Mouse (Mus musculus) forebrain, postnatal 0 days (tissue): ENCODE results near the gene Myo15b. TPM values are rescaled to one million over a fixed set of nuclear protein-coding genes. Genes with fewer than 3 reads are reported as not detected.

Experiments used
- ATAC-seq: fragments of 200-750 bp; cut with Nextera tagmentation; 2 replicates; pipeline ENCODE4 v1.8.0; 2017; ENCODE audit warnings: mild to moderate bottlenecking, moderate library complexity
- DNase-seq: peaks from one replicate; pipeline ENCODE4 v3.0.0-alpha.2; 2015
- H3K27ac ChIP-seq: fragments of 300-500 bp; sonication (generic); 2 replicates; pipeline ENCODE4 v1.5.1; 2014; ENCODE audit warnings: low read depth, mild to moderate bottlenecking, antibody characterized with exemption, low read length, moderate library complexity, mixed read lengths
- H3K27me3 ChIP-seq: fragments of 300-500 bp; sonication (generic); 2 replicates; pipeline ENCODE4 v1.6.1; 2014; ENCODE audit warnings: mild to moderate bottlenecking, low read length, mixed read lengths; ENCODE audit not compliant: insufficient read depth
- H3K36me3 ChIP-seq: fragments of 300-500 bp; sonication (generic); 2 replicates; pipeline ENCODE4 v1.6.1; 2014; ENCODE audit warnings: mild to moderate bottlenecking, moderate library complexity; ENCODE audit not compliant: insufficient read depth
- H3K4me1 ChIP-seq: fragments of 300-500 bp; sonication (generic); 2 replicates; pipeline ENCODE4 v1.6.1; 2014; ENCODE audit warnings: antibody characterized with exemption; ENCODE audit not compliant: insufficient read depth
- H3K4me2 ChIP-seq: fragments of 300-500 bp; sonication (generic); 2 replicates; pipeline ENCODE4 v1.6.1; 2014; ENCODE audit warnings: low read depth, mild to moderate bottlenecking, moderate library complexity
- H3K4me3 ChIP-seq: fragments of 300-500 bp; sonication (generic); 2 replicates; pipeline ENCODE4 v1.5.1; 2014; ENCODE audit warnings: low read depth, low read length, mixed read lengths
- H3K9ac ChIP-seq: fragments of 300-500 bp; sonication (generic); 2 replicates; pipeline ENCODE4 v1.6.1; 2014; ENCODE audit warnings: mild to moderate bottlenecking
- H3K9me3 ChIP-seq: fragments of 300-500 bp; sonication (generic); 2 replicates; pipeline ENCODE4 v1.6.1; 2016; ENCODE audit warnings: low read length
- CTCF ChIP-seq: sonication (generic); IDR thresholded peaks from 2 replicates; pipeline ENCODE4 v1.5.1; 2016; ENCODE audit warnings: antibody characterized with exemption, control low read depth, low read depth
- WGBS: fragments of 180-500 bp; shearing (Covaris S2); extraction: QIAGEN DNeasy Blood & Tissue Kit; methylation state at CpG from one replicate; pipeline ENCODE4 v1.1.7; 2014; 5-methylcytosine and 5-hydroxymethylcytosine counted together
- polyA plus RNA-seq: library from polyadenylated mRNA; unstranded; fragments of >200 nt; fragmentation: Nextera tagmentation; extraction: Ambion mirVana; gene quantifications from 2 replicates; pipeline ENCODE4 v1.2.1, GENCODE M21; 2015
- total RNA-seq: library from RNA; depleted of rRNA; stranded (reverse); fragments of >200 nt; gene quantifications from 2 replicates; pipeline ENCODE4 v1.2.3, GENCODE M21; 2014

The Myo15b gene
- total and polyA plus RNA-seq, 2 experiments from 2014 or later = 0.01 TPM; not detected in 1

DNA sequence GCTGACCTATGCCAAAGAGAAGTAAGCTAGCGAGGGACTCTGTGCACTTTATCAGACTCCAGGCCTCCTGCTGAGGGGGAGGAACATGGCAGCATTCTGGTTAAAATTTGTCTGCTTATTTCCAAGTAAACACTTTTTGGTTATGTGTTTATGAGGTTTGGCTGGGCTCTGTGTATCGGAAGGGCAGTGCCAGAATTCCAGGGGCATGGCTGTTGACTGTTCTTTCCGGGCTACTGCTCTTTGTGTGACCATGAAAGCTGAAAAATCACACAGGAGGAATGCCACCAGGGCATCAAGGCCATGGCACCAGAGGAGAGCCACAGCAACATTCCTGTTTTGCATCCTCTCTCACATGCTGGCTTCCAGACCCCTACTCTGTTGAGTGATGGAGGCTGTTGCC, 47.9 kb downstream of the Myo15b start:
- no peak for ATAC-seq
- no peak for DNase-seq
- no peak overlapping the region for H3K4me3 ChIP-seq
- WGBS = 83% methylated on average over 3 of the region's 3 CpGs
- no peak overlapping the region for H3K27ac ChIP-seq
- no peak for TF ChIP-seq CTCF
- no peaks in the 10 kb centered on the region for H3K9me3 ChIP-seq
- H3K9ac ChIP-seq = no peak overlapping the region
- H3K4me1 ChIP-seq = no peaks in the 10 kb centered on the region
- H3K27me3 ChIP-seq = no peaks in the 10 kb centered on the region
- 0 out of 2 replicates have a peak, but pooled peaks cover 3% of the 10 kb centered on the region for H3K36me3 ChIP-seq
- no peak overlapping the region for H3K4me2 ChIP-seq

DNA sequence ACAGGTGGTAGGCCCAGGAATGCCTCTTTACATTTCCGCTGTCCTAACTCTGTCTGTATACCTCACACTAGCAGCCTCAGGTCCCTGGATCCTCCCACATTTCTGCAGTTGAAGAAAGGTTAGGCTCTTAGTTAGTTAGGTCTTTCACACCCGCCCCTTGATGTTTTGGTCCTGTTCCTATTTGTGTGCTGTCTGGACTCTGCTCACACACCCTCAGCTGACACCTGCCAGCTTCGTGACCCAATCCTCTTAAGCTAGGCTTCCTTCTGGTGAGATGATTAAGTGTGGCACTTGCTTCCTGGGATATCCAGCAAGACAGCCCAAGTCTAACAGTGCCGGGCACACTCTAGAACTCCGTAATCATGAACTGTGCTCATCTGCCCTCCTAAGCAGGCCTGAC, 48.3 kb downstream of the Myo15b start:
- Histone ChIP-seq H3K9ac (no peak overlapping the region), H3K4me3 (no peak overlapping the region), H3K9me3 (no peaks in the 10 kb centered on the region), H3K27ac (no peak overlapping the region), H3K27me3 (no peaks in the 10 kb centered on the region), H3K36me3 (peaks cover 4% of the 10 kb centered on the region; the same call in 1 of the 2 replicates), H3K4me2 (no peak overlapping the region), H3K4me1 (no peaks in the 10 kb centered on the region)
- 93% methylated on average over 5 of the region's 5 CpGs for WGBS
- no peak for TF ChIP-seq CTCF
- DNase-seq (no peak), ATAC-seq (no peak)

DNA sequence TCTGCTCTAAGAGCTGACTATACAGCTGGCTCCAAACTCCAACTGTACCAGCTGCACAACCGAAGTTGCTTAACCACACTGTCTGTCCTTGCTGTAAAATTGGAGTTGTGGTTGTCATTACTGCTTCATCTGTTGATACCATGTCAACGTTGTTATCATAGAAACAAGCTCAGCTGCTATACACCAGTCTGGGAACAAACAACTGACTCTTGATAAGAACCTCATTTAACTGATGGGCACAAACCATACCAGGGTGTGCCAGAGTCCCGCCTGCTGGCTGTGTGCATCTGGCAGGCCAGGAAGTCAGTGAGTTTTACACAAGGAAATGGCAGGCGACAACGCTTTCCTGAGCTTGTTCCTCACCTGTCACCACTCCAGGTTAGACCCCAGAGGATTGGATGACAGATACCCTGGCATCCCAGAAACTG, 52.9 kb downstream of the Myo15b start:
- 94% methylated on average over 5 of the region's 5 CpGs for WGBS
- H3K27me3 ChIP-seq = no peaks in the 10 kb centered on the region
- H3K4me3 ChIP-seq = no peak overlapping the region
- TF ChIP-seq CTCF = no peak
- H3K4me2 ChIP-seq = no peak overlapping the region
- no peaks in the 10 kb centered on the region for H3K4me1 ChIP-seq
- ATAC-seq = no peak
- no peak for DNase-seq
- no peaks in the 10 kb centered on the region for H3K9me3 ChIP-seq
- peaks cover 33% of the 10 kb centered on the region for H3K36me3 ChIP-seq
- H3K9ac ChIP-seq = no peak overlapping the region
- H3K27ac ChIP-seq = no peak overlapping the region

DNA sequence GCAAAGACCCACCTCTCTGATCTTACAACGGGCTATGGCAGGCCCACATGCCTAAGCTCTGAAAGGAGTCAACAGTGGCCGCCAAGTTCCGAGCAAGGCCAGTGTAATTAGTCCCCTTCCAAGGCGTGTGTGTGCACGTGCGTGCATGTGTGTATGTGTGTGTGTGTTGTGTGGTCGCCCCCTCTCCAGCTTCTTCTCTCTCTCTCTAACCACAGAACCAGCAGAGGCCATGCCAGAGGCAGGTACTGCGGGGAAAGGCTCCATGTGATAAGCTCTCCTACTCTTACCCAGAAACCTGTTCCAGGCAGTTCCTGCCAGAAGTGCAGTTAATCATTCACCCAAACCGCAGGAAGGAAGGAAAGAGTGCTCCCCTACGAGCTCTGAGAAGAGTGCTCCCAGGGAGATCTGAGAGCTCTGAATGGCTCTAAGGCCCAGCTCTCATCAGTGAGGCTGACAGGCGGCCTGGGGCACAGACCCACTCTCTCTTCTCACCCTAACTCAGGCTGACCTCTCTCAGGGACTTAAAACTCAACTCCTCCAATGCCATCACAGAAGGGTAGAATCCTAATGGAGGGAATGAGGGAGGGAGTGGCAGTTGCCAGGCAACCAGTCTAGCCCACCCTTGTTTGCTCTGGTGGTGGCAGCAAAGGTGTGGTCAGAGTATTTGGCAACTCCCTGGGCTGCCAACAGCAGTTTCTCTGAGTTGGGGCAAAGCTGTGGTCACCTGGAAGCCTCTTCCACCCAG, 53.6 kb downstream of the Myo15b start, which contains the start of gene Smim6:
TSS of gene Smim6 (plus strand) at position 386 of the 745 bp plus-strand sequence.
- Histone ChIP-seq H3K4me1 (no peaks in the 10 kb centered on the region), H3K27ac (no peak within 1 kb of the TSS), H3K4me2 (no peak within 1 kb of the TSS), H3K27me3 (no peaks in the 10 kb centered on the region), H3K9me3 (no peaks in the 10 kb centered on the region), H3K36me3 (peaks cover 36% of the 10 kb centered on the region), H3K4me3 (no peak within 1 kb of the TSS), H3K9ac (no peak within 1 kb of the TSS)
- no peak for DNase-seq
- WGBS = 89% methylated on average over 11 of the region's 11 CpGs
- ATAC-seq = no peak
- no peak for TF ChIP-seq CTCF

DNA sequence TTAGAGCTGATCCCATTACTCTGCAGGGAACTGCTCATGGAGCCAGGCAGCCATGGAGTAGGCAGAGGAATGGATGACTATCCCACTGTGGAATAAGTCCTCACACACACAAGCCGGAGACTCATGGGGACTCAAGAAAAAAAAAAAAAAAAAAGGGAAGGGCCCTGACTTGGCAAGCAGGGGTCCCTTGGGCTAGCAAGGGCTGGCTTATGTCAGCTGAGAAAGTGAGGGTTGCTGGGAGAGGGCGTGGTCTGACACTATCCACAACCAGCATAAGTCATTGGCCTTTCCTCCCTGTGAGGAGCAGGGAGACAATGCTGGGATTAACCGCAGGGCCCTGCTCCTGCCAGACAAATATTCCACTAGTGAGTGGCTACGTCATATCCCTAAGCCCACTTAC, 58.4 kb downstream of the Myo15b start:
- no peak for ATAC-seq
- no peak overlapping the region for H3K4me2 ChIP-seq
- DNase-seq = no peak
- H3K4me1 ChIP-seq = no peaks in the 10 kb centered on the region
- no peak overlapping the region for H3K4me3 ChIP-seq
- WGBS = 88% methylated on average over 4 of the region's 4 CpGs
- no peaks in the 10 kb centered on the region for H3K9me3 ChIP-seq
- no peaks in the 10 kb centered on the region for H3K27me3 ChIP-seq
- peaks cover 38% of the 10 kb centered on the region for H3K36me3 ChIP-seq
- no peak overlapping the region for H3K27ac ChIP-seq
- no peak overlapping the region for H3K9ac ChIP-seq
- no peak for TF ChIP-seq CTCF

DNA sequence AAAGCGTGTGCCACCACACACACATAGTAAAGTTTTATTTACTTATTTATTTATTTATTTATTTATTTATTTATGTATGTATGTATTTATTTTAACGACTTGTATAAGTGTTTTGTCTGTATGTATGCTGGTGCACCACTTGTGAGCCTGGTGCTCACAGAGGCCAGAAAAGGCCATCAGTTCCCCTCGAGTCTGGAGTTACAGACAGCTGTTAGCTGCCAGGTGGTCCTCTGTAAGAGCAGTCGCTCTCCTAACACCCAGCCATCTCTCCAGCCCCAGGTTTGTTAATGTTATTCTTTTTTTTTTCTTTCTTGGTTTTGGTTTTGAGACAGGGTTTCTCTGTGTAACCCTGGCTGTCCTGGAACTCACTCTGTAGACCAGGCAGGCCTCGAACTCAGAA, 60.4 kb downstream of the Myo15b start:
- ATAC-seq (no peak), DNase-seq (no peak)
- no peak for TF ChIP-seq CTCF
- Histone ChIP-seq H3K4me3 (no peak overlapping the region), H3K27ac (no peak overlapping the region), H3K36me3 (peaks cover 39% of the 10 kb centered on the region), H3K27me3 (no peaks in the 10 kb centered on the region), H3K4me2 (no peak overlapping the region), H3K4me1 (no peaks in the 10 kb centered on the region), H3K9me3 (no peaks in the 10 kb centered on the region), H3K9ac (no peak overlapping the region)
- 87% methylated on average over 5 of the region's 5 CpGs for WGBS

DNA sequence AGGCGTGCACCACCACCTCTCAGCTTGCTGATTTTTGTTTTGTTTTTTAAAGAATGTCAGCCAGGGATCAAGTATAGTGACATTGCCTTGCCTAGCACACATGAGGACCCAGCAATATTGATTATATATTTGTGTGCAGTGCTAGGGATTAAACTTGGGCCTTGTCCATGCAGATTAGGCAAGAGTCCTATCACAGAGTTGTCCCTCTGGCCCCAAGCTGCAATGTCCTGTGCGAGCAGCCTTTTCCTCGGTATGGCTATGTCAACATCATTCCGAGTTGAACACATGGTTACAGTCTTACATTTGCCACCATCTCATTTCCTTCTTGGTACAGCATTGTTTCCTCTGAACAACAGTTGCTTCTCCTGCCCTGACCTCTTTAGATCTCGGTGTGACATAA, 60.9 kb downstream of the Myo15b start:
- Histone ChIP-seq H3K9ac (no peak overlapping the region), H3K4me1 (no peaks in the 10 kb centered on the region), H3K4me3 (no peak overlapping the region), H3K27ac (no peak overlapping the region), H3K4me2 (no peak overlapping the region), H3K9me3 (no peaks in the 10 kb centered on the region), H3K36me3 (peaks cover 41% of the 10 kb centered on the region), H3K27me3 (no peaks in the 10 kb centered on the region)
- no peak for DNase-seq
- no peak for ATAC-seq
- no peak for TF ChIP-seq CTCF
- 94% methylated on average over 5 of the region's 5 CpGs for WGBS
